Mouse (Mus musculus): Measurements from ENCODE around the gene Ntrk3.

Gene Ntrk3

GRCm38 (mm10) chr7:78239012-78239411, 498.8 kb downstream of the Ntrk3 start:
- DNase-seq (ENCODE audit: low read depth, low spot score) = no peak

- no peak for DNase-seq (ENCODE audit: low read depth, low spot score)
These were observed 516.1 kb downstream of the Ntrk3 start for GRCm38 (mm10) chr7:78221668-78222067.

GRCm38 (mm10) chr7:78220949-78221348, 516.9 kb downstream of the Ntrk3 start:
- DNase-seq (ENCODE audit: low read depth, low spot score) = no peak

GRCm38 (mm10) chr7:78190931-78191653, 546.7 kb downstream of the Ntrk3 start:
- DNase-seq (ENCODE audit: low read depth, low spot score) = no peak

- DNase-seq (ENCODE audit: low read depth, low spot score) = no peak
These were observed 552.2 kb downstream of the Ntrk3 start for GRCm38 (mm10) chr7:78185578-78185977.

- DNase-seq (ENCODE audit: low read depth, low spot score) = peak; percentile 18
These were observed 554.4 kb downstream of the Ntrk3 start for GRCm38 (mm10) chr7:78183396-78183795.

GRCm38 (mm10) chr7:78179996-78180665, 557.7 kb downstream of the Ntrk3 start:
- DNase-seq (ENCODE audit: low read depth, low spot score) = no peak

- DNase-seq (ENCODE audit: low read depth, low spot score) = no peak
These were observed 565.4 kb downstream of the Ntrk3 start for GRCm38 (mm10) chr7:78172267-78172955.

GRCm38 (mm10) chr7:78165466-78165865, 572.3 kb downstream of the Ntrk3 start:
- no peak for DNase-seq (ENCODE audit: low read depth, low spot score)

GRCm38 (mm10) chr7:78157946-78158345, 579.9 kb downstream of the Ntrk3 start:
- no peak for DNase-seq (ENCODE audit: low read depth, low spot score)

- no peak for DNase-seq (ENCODE audit: low read depth, low spot score)
These were observed 592.6 kb downstream of the Ntrk3 start for GRCm38 (mm10) chr7:78145251-78145650.

GRCm38 (mm10) chr7:78144849-78145248, 593.0 kb downstream of the Ntrk3 start:
- no peak for DNase-seq (ENCODE audit: low read depth, low spot score)

- no peak for DNase-seq (ENCODE audit: low read depth, low spot score)
These were observed 607.8 kb downstream of the Ntrk3 start for GRCm38 (mm10) chr7:78129966-78130365.

All from ES-CJ7 (cell line).